Mouse (Mus musculus) olfactory bulb, adult 2 months (tissue): ENCODE data around the gene Ccp110.

ENCODE experiments used
- CTCF ChIP-seq: fragments of 200-500 bp; IDR thresholded peaks from 2 replicates; pipeline ENCODE4 v1.5.1; 2012; ENCODE audit warnings: low read depth, mild to moderate bottlenecking, low read length, moderate library complexity; ENCODE audit not compliant: insufficient read depth
- POLR2A ChIP-seq: fragments of 200-500 bp; IDR thresholded peaks from 2 replicates; pipeline ENCODE4 v1.6.1; 2012; ENCODE audit warnings: mild to moderate bottlenecking, low read depth, low read length, moderate library complexity; ENCODE audit not compliant: insufficient read depth

GRCm38 (mm10) chr7:118696146-118696545 lies 16.2 kb upstream of the Ccp110 start:
- no peak for TF ChIP-seq CTCF
- TF ChIP-seq POLR2A: no peak
